Mouse (Mus musculus): ENCODE data around the gene Ndst2. TPM values are rescaled to one million over a fixed set of nuclear protein-coding genes. Genes with fewer than 3 reads are reported as not detected.
"Not testable (repeated sequence)": the region's sequence is repeated elsewhere in the genome, so short reads cannot be mapped to it uniquely, and the experiment has no call there.

Gene Ndst2
- polyA plus RNA-seq, 1 experiment from 2014 or later: 30.5 TPM

GRCm38 (mm10) chr14:20707201-20708190 is 26.9 kb downstream of the Ndst2 start, which contains the start of gene Zswim8:
Gene Zswim8 (plus strand): TSS chr14:20707552.
- ATAC-seq (ENCODE audit: low FRiP score, low read depth): peak; percentile 94
- WGBS: under 1% methylated on average over 80 of the region's 80 CpGs
- Histone ChIP-seq H3K4me3 (peak within 1 kb of the TSS; percentile 100), H3K9me3 (no peaks in the 10 kb centered on the region), H3K9ac (peak within 1 kb of the TSS; percentile 97), H3K27ac (peak within 1 kb of the TSS; percentile 81), H3K4me2 (replicated peaks) (peak within 1 kb of the TSS; percentile 85), H3K4me1 (peaks cover 27% of the 10 kb centered on the region), H3K36me3 (peaks cover 39% of the 10 kb centered on the region), H3K27me3 (no peaks in the 10 kb centered on the region)

- Histone ChIP-seq H3K9ac (peak overlapping the region; percentile 89), H3K27ac (peak overlapping the region; percentile 89; the same call in 1 of the 2 replicates), H3K4me3 (peak overlapping the region; percentile 85), H3K4me1 (peaks cover 41% of the 10 kb centered on the region), H3K36me3 (peaks cover 26% of the 10 kb centered on the region), H3K4me2 (replicated peaks) (peak overlapping the region; percentile 67)
- ATAC-seq (ENCODE audit: low FRiP score, low read depth); H3K9me3 ChIP-seq; H3K27me3 ChIP-seq: not testable (repeated sequence)
- WGBS: 8% methylated on average over 8 of the region's 8 CpGs
Measured at GRCm38 (mm10) chr14:20703461-20703860, 30.9 kb downstream of the Ndst2 start.

- Histone ChIP-seq H3K4me1 (peaks cover 44% of the 10 kb centered on the region), H3K36me3 (peaks cover 32% of the 10 kb centered on the region), H3K9me3 (no peaks in the 10 kb centered on the region), H3K27me3 (no peaks in the 10 kb centered on the region), H3K9ac (peak within 1 kb of the TSS; percentile 89), H3K4me3 (peak within 1 kb of the TSS; percentile 85), H3K4me2 (replicated peaks) (peak within 1 kb of the TSS; percentile 67), H3K27ac (peak within 1 kb of the TSS; percentile 89)
- peak; percentile 64; the same call in 1 of the 2 replicates for ATAC-seq (ENCODE audit: low FRiP score, low read depth)
- under 1% methylated on average over 61 of the region's 61 CpGs for WGBS
Measured at GRCm38 (mm10) chr14:20702741-20703381, 31.5 kb downstream of the Ndst2 start, which contains the start of gene Chchd1. Gene Chchd1 (plus strand): TSS chr14:20703006.

- ATAC-seq (ENCODE audit: low FRiP score, low read depth): peak; percentile 21; the same call in 1 of the 2 replicates
- Histone ChIP-seq H3K4me1 (peaks cover 50% of the 10 kb centered on the region), H3K36me3 (peaks cover 33% of the 10 kb centered on the region), H3K9me3 (no peaks in the 10 kb centered on the region), H3K27me3 (no peaks in the 10 kb centered on the region), H3K4me3 (peak overlapping the region; percentile 85), H3K27ac (peak overlapping the region; percentile 89), H3K4me2 (replicated peaks) (peak overlapping the region; percentile 67), H3K9ac (peak overlapping the region; percentile 89)
- WGBS: 10% methylated on average over 15 of the region's 15 CpGs
Measured at GRCm38 (mm10) chr14:20702096-20702740, 32.1 kb downstream of the Ndst2 start.

GRCm38 (mm10) chr14:20701554-20701953 is 32.8 kb downstream of the Ndst2 start:
- H3K4me2 ChIP-seq (replicated peaks): peak overlapping the region; percentile 67
- peaks cover 33% of the 10 kb centered on the region for H3K36me3 ChIP-seq
- H3K9me3 ChIP-seq: no peaks in the 10 kb centered on the region
- ATAC-seq (ENCODE audit: low FRiP score, low read depth): no peak
- H3K4me1 ChIP-seq: peaks cover 53% of the 10 kb centered on the region
- H3K9ac ChIP-seq: peak overlapping the region; percentile 89
- 73% methylated on average over 8 of the region's 8 CpGs for WGBS
- no peak overlapping the region for H3K27ac ChIP-seq
- H3K4me3 ChIP-seq: peak overlapping the region; percentile 85
- H3K27me3 ChIP-seq: no peaks in the 10 kb centered on the region

- H3K27ac ChIP-seq: no peak overlapping the region
- WGBS: 81% methylated on average over 3 of the region's 3 CpGs
Measured at GRCm38 (mm10) chr14:20700362-20700761, 34.0 kb downstream of the Ndst2 start.

GRCm38 (mm10) chr14:20698515-20698914 is 35.8 kb downstream of the Ndst2 start:
- 87% methylated on average over 2 of the region's 2 CpGs for WGBS
- no peak overlapping the region for H3K27ac ChIP-seq
- H3K9me3 ChIP-seq: no peaks in the 10 kb centered on the region
- peak overlapping the region; percentile 43; the same call in 1 of the 2 replicates for H3K9ac ChIP-seq
- 0 out of 2 replicates have a peak overlapping the region, but pooled peaks have one; percentile 80 for H3K4me2 ChIP-seq (replicated peaks)
- H3K4me1 ChIP-seq: peaks cover 65% of the 10 kb centered on the region
- no peak for ATAC-seq (ENCODE audit: low FRiP score, low read depth)
- H3K27me3 ChIP-seq: no peaks in the 10 kb centered on the region
- peaks cover 29% of the 10 kb centered on the region for H3K36me3 ChIP-seq
- H3K4me3 ChIP-seq: no peak overlapping the region

More at GRCm38 (mm10) chr14:20700362-20700761, 34.0 kb downstream of the Ndst2 start:
- H3K27me3 ChIP-seq: no peaks in the 10 kb centered on the region
- H3K9ac ChIP-seq: no peak overlapping the region
- H3K36me3 ChIP-seq: peaks cover 31% of the 10 kb centered on the region
- H3K4me3 ChIP-seq: no peak overlapping the region
- no peaks in the 10 kb centered on the region for H3K9me3 ChIP-seq
- ATAC-seq (ENCODE audit: low FRiP score, low read depth): no peak
- peaks cover 61% of the 10 kb centered on the region for H3K4me1 ChIP-seq
- no peak overlapping the region for H3K4me2 ChIP-seq (replicated peaks)

GRCm38 (mm10) chr14:20696986-20697385 is 37.4 kb downstream of the Ndst2 start:
- peak overlapping the region; percentile 80 for H3K4me2 ChIP-seq (replicated peaks)
- peaks cover 44% of the 10 kb centered on the region for H3K36me3 ChIP-seq
- no peak for ATAC-seq (ENCODE audit: low FRiP score, low read depth)
- 4% methylated on average over 1 of the region's 1 CpGs for WGBS
- H3K9ac ChIP-seq: peak overlapping the region; percentile 84
- H3K27me3 ChIP-seq: no peaks in the 10 kb centered on the region
- H3K27ac ChIP-seq: peak overlapping the region; percentile 33; the same call in 1 of the 2 replicates
- H3K4me1 ChIP-seq: peaks cover 62% of the 10 kb centered on the region
- H3K9me3 ChIP-seq: no peaks in the 10 kb centered on the region
- peak overlapping the region; percentile 82 for H3K4me3 ChIP-seq

- no peaks in the 10 kb centered on the region for H3K9me3 ChIP-seq
- ATAC-seq (ENCODE audit: low FRiP score, low read depth): no peak
- H3K4me2 ChIP-seq (replicated peaks): peak overlapping the region; percentile 80
- H3K9ac ChIP-seq: peak overlapping the region; percentile 84
- H3K4me3 ChIP-seq: peak overlapping the region; percentile 82
- H3K36me3 ChIP-seq: peaks cover 55% of the 10 kb centered on the region
- H3K4me1 ChIP-seq: peaks cover 53% of the 10 kb centered on the region
- no peaks in the 10 kb centered on the region for H3K27me3 ChIP-seq
- H3K27ac ChIP-seq: peak overlapping the region; percentile 96; the same call in 1 of the 2 replicates
- WGBS: 12% methylated on average over 27 of the region's 27 CpGs
Measured at GRCm38 (mm10) chr14:20695761-20696520, 38.4 kb downstream of the Ndst2 start.

- H3K4me2 ChIP-seq (replicated peaks): peak within 1 kb of the TSS; percentile 80
- H3K4me3 ChIP-seq: peak within 1 kb of the TSS; percentile 82
- ATAC-seq (ENCODE audit: low FRiP score, low read depth): peak; percentile 94
- no peaks in the 10 kb centered on the region for H3K9me3 ChIP-seq
- H3K36me3 ChIP-seq: peaks cover 59% of the 10 kb centered on the region
- peak within 1 kb of the TSS; percentile 84 for H3K9ac ChIP-seq
- peak within 1 kb of the TSS; percentile 96 for H3K27ac ChIP-seq
- H3K4me1 ChIP-seq: peaks cover 47% of the 10 kb centered on the region
- no peaks in the 10 kb centered on the region for H3K27me3 ChIP-seq
- WGBS: under 1% methylated on average over 111 of the region's 111 CpGs
Measured at GRCm38 (mm10) chr14:20694884-20695760, 39.2 kb downstream of the Ndst2 start, which contains the start of gene Fut11. Gene Fut11 (plus strand): TSS chr14:20694968.
